Mouse (Mus musculus) thymus, adult 2 months (tissue): ENCODE measurements around the gene Tor1aip2. TPM values are rescaled to one million over a fixed set of nuclear protein-coding genes. Genes with fewer than 3 reads are reported as not detected.

Experiments used
- DNase-seq: peaks from one replicate; pipeline ENCODE4 v3.0.0; 2021
- H3K27ac ChIP-seq: fragments of 200-500 bp; 2 replicates; pipeline ENCODE4 v1.5.1; 2012; ENCODE audit warnings: low read length, control low read depth; ENCODE audit not compliant: control insufficient read depth, insufficient read depth
- H3K27me3 ChIP-seq: fragments of 200-500 bp; 2 replicates; pipeline ENCODE4 v1.6.1; 2012; ENCODE audit warnings: mild to moderate bottlenecking, low read length, moderate library complexity, mixed read lengths; ENCODE audit not compliant: control insufficient read depth, insufficient read depth
- H3K36me3 ChIP-seq: fragments of 200-500 bp; 2 replicates; pipeline ENCODE4 v1.6.1; 2012; ENCODE audit warnings: mild to moderate bottlenecking, low read length, moderate library complexity; ENCODE audit not compliant: control insufficient read depth, insufficient read depth
- H3K4me1 ChIP-seq: fragments of 200-500 bp; replicated peaks from 2 replicates; pipeline ENCODE4 v1.6.1; 2012; ENCODE audit warnings: low read length; ENCODE audit not compliant: control insufficient read depth, insufficient read depth
- H3K4me3 ChIP-seq: fragments of 200-500 bp; 2 replicates; pipeline ENCODE4 v1.5.1; 2012; ENCODE audit warnings: mild to moderate bottlenecking, low read length, control low read depth, moderate library complexity; ENCODE audit not compliant: control insufficient read depth, insufficient read depth
- CTCF ChIP-seq: fragments of 200-500 bp; IDR thresholded peaks from 2 replicates; pipeline ENCODE4 v1.5.1; 2012; ENCODE audit warnings: mild to moderate bottlenecking, control low read depth, low read length, moderate library complexity, borderline replicate concordance; ENCODE audit not compliant: control insufficient read depth, poor library complexity, insufficient read depth; ENCODE audit errors: extremely low read depth
- POLR2A ChIP-seq: fragments of 200-500 bp; IDR thresholded peaks from 2 replicates; pipeline ENCODE4 v1.6.1; 2012; ENCODE audit warnings: mild to moderate bottlenecking, low read length, control low read depth, moderate library complexity; ENCODE audit not compliant: control insufficient read depth, poor library complexity, insufficient read depth; ENCODE audit errors: extremely low read depth
- WGBS: fragments of 180-500 bp; shearing (Covaris S2); methylation state at CpG from one replicate; pipeline ENCODE4 v1.1.7; 2018; 5-methylcytosine and 5-hydroxymethylcytosine counted together
- polyA plus RNA-seq: library from polyadenylated mRNA; depleted of rRNA; stranded (reverse); fragments of >200 nt; gene quantifications from 2 replicates; pipeline ENCODE4 v1.2.3, GENCODE M21; 2012

Gene Tor1aip2
- polyA plus RNA-seq, 1 experiment = 107 TPM

DNA sequence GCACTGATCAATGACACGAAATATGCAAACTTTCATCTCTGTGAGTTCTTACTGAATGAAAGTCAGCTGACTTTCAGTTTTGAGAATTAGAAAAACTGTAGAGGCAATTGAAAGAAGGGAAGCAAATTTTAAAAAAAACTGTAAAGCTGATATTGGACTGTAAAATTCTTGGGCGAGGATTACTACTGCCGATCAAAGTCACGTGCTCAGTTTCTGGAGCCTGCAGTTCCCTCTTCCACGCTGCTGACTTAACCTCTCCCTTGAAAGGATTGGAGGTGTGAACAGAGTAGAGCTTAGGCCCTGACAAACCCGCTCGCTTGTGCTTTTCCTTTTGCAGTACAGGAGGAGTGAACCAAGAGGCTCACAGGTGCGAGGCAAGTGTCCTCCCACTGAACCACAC lies 32.8 kb upstream of the Tor1aip2 start:
- Histone ChIP-seq H3K4me1 (no peaks in the 10 kb centered on the region), H3K27me3 (no peaks in the 10 kb centered on the region), H3K4me3 (no peak overlapping the region), H3K36me3 (peaks cover 23% of the 10 kb centered on the region), H3K27ac (no peak overlapping the region)
- TF ChIP-seq CTCF (no peak), POLR2A (no peak)
- 88% methylated on average over 8 of the region's 8 CpGs for WGBS
- no peak for DNase-seq

DNA sequence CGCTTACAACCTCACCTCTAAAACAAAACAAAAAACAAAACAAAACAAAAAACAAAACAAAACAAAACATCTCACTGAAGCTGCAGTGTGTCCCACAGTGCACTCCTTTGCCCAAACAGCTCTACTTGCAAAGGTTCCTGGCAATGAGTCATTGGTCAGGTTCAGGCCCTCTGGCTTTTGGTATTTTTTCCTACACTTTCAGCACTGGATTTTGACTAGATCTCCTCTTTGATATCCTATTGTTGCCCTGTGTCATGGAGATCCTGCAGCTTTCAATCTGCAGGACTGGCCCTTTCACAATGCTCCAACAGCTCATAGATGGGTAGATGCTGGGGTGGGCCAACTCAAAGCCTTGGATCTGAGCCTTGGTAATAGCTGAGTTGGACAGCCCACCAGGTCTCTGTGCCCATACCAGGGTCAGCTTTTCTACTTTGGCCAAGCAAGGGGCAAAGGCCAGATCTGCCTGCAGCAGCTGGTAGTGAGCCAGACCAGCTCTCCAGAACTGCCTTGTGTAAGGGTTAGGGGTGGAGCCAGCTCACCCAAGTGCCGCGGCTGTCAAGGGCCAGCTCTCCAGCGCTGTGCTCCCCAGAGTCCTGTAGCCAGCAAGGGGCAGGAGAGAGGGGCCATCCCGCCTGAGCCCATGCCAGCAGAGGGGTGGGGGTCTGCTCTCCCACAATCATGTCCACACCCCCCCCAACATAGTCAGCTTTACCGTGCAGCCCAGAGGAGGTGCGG lies 31.8 kb upstream of the Tor1aip2 start:
- Histone ChIP-seq H3K36me3 (peaks cover 33% of the 10 kb centered on the region), H3K4me3 (no peak overlapping the region), H3K4me1 (no peaks in the 10 kb centered on the region), H3K27ac (no peak overlapping the region), H3K27me3 (no peaks in the 10 kb centered on the region)
- DNase-seq = no peak
- over 99% methylated on average over 7 of the region's 7 CpGs for WGBS
- no peak for TF ChIP-seq CTCF
- TF ChIP-seq POLR2A = no peak

DNA sequence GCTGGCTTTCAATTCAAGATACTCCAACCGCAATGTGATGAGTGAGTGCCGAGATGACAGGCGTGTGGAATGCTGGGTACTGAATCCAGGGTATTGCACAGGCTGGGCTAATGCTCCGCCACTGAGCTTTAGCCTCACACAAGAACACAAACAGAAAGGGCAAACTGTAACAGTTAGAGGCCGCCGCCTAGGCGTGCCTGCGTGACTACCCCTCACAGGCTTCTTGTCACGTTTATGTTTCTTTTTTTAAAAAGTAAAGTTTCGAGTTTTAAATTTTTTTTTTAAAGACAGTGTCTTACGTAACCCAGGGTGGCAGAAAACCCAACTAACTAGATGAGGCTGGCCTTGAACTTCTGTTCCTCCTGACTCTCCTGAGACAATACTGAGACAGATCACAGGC lies 29.3 kb upstream of the Tor1aip2 start:
- no peak overlapping the region for H3K27ac ChIP-seq
- H3K4me3 ChIP-seq = no peak overlapping the region
- DNase-seq = no peak
- H3K4me1 ChIP-seq = no peaks in the 10 kb centered on the region
- H3K36me3 ChIP-seq = peaks cover 55% of the 10 kb centered on the region
- no peak for TF ChIP-seq CTCF
- no peak for TF ChIP-seq POLR2A
- 98% methylated on average over 11 of the region's 11 CpGs for WGBS
- H3K27me3 ChIP-seq = no peaks in the 10 kb centered on the region

DNA sequence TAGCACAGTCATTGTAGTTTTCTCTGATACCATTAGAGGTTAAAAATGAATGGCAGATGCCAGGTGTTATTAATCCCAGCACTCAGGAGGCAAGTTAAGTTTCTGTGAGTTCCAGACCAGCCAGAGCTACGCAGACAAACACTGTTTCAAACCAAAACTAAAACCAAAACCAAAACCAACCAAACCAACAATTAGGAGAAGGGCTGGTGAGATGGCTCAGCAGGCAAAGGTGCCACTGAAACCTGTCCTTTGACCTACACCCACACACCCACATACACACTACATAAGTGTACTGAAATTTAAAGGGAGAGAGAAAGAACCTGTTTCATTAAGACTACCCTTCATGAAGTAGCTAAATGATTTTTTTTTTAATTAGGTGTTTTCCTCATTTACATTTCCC lies 26.2 kb upstream of the Tor1aip2 start:
- 90% methylated on average over 1 of the region's 1 CpGs for WGBS
- DNase-seq = no peak
- H3K36me3 ChIP-seq = peaks cover 86% of the 10 kb centered on the region
- no peak overlapping the region for H3K27ac ChIP-seq
- H3K4me1 ChIP-seq = no peaks in the 10 kb centered on the region
- H3K4me3 ChIP-seq = no peak overlapping the region
- no peaks in the 10 kb centered on the region for H3K27me3 ChIP-seq
- no peak for TF ChIP-seq CTCF
- TF ChIP-seq POLR2A = no peak

DNA sequence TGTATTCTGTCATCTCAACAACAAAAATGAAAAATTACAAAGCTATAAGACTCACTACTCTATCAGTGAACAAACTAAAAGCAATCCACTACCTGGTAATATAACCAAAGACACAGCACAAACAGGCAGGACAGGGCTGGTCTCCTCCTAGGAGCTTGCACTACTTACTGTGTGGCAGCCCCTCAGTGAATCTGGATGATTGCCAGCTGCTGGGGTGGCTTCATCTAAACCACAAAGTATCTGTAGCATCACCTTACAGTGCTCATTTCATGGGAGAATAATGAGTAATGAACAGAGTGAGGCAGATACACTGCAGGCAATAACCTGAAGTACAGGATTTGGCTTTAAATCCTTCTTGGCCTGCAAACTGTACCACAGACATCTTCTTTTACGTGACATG lies 15.4 kb upstream of the Tor1aip2 start:
- 95% methylated on average over 1 of the region's 1 CpGs for WGBS

DNA sequence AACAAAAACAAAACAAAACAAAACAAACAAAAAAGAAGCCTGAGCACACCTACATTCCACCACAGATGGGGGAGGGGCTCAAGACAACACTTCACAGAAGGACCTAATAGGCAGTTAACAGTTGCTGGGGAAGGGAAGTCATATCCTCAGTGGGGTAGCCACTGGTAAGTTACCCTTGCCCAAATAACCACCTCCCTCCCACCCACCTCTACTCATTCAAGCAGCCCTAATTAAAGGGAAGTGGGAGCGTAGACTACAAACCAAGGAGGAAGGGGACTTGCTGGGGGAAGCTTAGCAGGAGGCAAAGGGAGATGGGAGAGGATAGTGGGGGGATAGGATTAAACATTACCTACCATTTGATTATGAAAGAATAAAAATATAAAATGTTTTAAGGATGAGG lies 14.8 kb upstream of the Tor1aip2 start:
- Histone ChIP-seq H3K27ac (no peak overlapping the region), H3K27me3 (no peaks in the 10 kb centered on the region), H3K36me3 (peaks cover 80% of the 10 kb centered on the region), H3K4me1 (no peaks in the 10 kb centered on the region; the same call in 1 of the 2 replicates), H3K4me3 (no peak overlapping the region)
- 94% methylated on average over 1 of the region's 1 CpGs for WGBS
- TF ChIP-seq CTCF = no peak
- TF ChIP-seq POLR2A = no peak
- DNase-seq = no peak

More for the DNA sequence above, 15.4 kb upstream of the Tor1aip2 start:
- H3K36me3 ChIP-seq = peaks cover 80% of the 10 kb centered on the region
- TF ChIP-seq POLR2A (no peak), CTCF (no peak)
- H3K27ac ChIP-seq = no peak overlapping the region
- no peak for DNase-seq
- no peaks in the 10 kb centered on the region for H3K4me1 ChIP-seq
- no peaks in the 10 kb centered on the region for H3K27me3 ChIP-seq
- H3K4me3 ChIP-seq = no peak overlapping the region
